Mouse (Mus musculus): ENCODE data around the gene Lonp2. TPM values are rescaled to one million over a fixed set of nuclear protein-coding genes. Genes with fewer than 3 reads are reported as not detected.

The Lonp2 gene
- total RNA-seq, 2 experiments from 2014 or later: 40.6 to 42.0 TPM

- intact Hi-C loops (cut with DNase I; ENCODE audit: low total_unique reads): no loop called here
- no peak for DNase-seq
These were observed 8.6 kb upstream of the Lonp2 start for GRCm38 (mm10) chr8:86615095-86615769.

GRCm38 (mm10) chr8:86617759-86618387 is 6.0 kb upstream of the Lonp2 start:
- intact Hi-C loops (cut with DNase I; ENCODE audit: low total_unique reads): no loop called here
- DNase-seq: no peak

- no peak for DNase-seq
- intact Hi-C loops (cut with DNase I; ENCODE audit: low total_unique reads): no loop called here
These were observed 312 bp upstream of the Lonp2 start for GRCm38 (mm10) chr8:86623551-86623910.

- intact Hi-C loops (cut with DNase I; ENCODE audit: low total_unique reads): no loop called here
- DNase-seq: no peak
These were observed 1.1 kb downstream of the Lonp2 start for GRCm38 (mm10) chr8:86624915-86625314.

GRCm38 (mm10) chr8:86630212-86630611 is 6.4 kb downstream of the Lonp2 start:
- DNase-seq: no peak
- intact Hi-C loops (cut with DNase I; ENCODE audit: low total_unique reads): loop anchor here (10.0 kb wide), 1 partner anchor 95 kb away; no protein-coding TSS in a partner anchor

- intact Hi-C loops (cut with DNase I; ENCODE audit: low total_unique reads): loop anchor here (10.0 kb wide), 1 partner anchor 93 kb away; no protein-coding TSS in a partner anchor
These were observed 7.6 kb downstream of the Lonp2 start for GRCm38 (mm10) chr8:86631395-86631794.

GRCm38 (mm10) chr8:86637826-86638225 is 14.0 kb downstream of the Lonp2 start:
- DNase-seq: no peak
- intact Hi-C loops (cut with DNase I; ENCODE audit: low total_unique reads): loop anchor here (10.0 kb wide), 1 partner anchor 87 kb away; no protein-coding TSS in a partner anchor

More at GRCm38 (mm10) chr8:86631395-86631794, 7.6 kb downstream of the Lonp2 start:
- DNase-seq: no peak

- DNase-seq: no peak
- intact Hi-C loops (cut with DNase I; ENCODE audit: low total_unique reads): loop anchor here (10.0 kb wide), 1 partner anchor 86 kb away; no protein-coding TSS in a partner anchor
These were observed 15.1 kb downstream of the Lonp2 start for GRCm38 (mm10) chr8:86638981-86639380.

GRCm38 (mm10) chr8:86642682-86643081 is 18.8 kb downstream of the Lonp2 start:
- intact Hi-C loops (cut with DNase I; ENCODE audit: low total_unique reads): loop anchor here (5.0 kb wide), 1 partner anchor 200 kb away; no protein-coding TSS in a partner anchor

GRCm38 (mm10) chr8:86644661-86645060 is 20.8 kb downstream of the Lonp2 start:
- intact Hi-C loops (cut with DNase I; ENCODE audit: low total_unique reads): loop anchor here (5.0 kb wide), 1 partner anchor 198 kb away; no protein-coding TSS in a partner anchor
- no peak for DNase-seq

More at GRCm38 (mm10) chr8:86642682-86643081, 18.8 kb downstream of the Lonp2 start:
- no peak for DNase-seq

- no peak for DNase-seq
- intact Hi-C loops (cut with DNase I; ENCODE audit: low total_unique reads): no loop called here
These were observed 23.9 kb downstream of the Lonp2 start for GRCm38 (mm10) chr8:86647771-86648170.

- intact Hi-C loops (cut with DNase I; ENCODE audit: low total_unique reads): no loop called here
- DNase-seq: no peak
These were observed 27.6 kb downstream of the Lonp2 start for GRCm38 (mm10) chr8:86651416-86651815.

GRCm38 (mm10) chr8:86652546-86652945 is 28.7 kb downstream of the Lonp2 start:
- no peak for DNase-seq
- intact Hi-C loops (cut with DNase I; ENCODE audit: low total_unique reads): no loop called here

- DNase-seq: no peak
- intact Hi-C loops (cut with DNase I; ENCODE audit: low total_unique reads): no loop called here
These were observed 30.7 kb downstream of the Lonp2 start for GRCm38 (mm10) chr8:86654578-86654977.

GRCm38 (mm10) chr8:86668750-86669149 is 44.9 kb downstream of the Lonp2 start:
- intact Hi-C loops (cut with DNase I; ENCODE audit: low total_unique reads): no loop called here
- DNase-seq: no peak

GRCm38 (mm10) chr8:86669259-86669658 is 45.4 kb downstream of the Lonp2 start:
- DNase-seq: no peak
- intact Hi-C loops (cut with DNase I; ENCODE audit: low total_unique reads): no loop called here

GRCm38 (mm10) chr8:86686629-86687028 is 62.8 kb downstream of the Lonp2 start:
- intact Hi-C loops (cut with DNase I; ENCODE audit: low total_unique reads): no loop called here
- DNase-seq: no peak

GRCm38 (mm10) chr8:86692107-86692506 is 68.3 kb downstream of the Lonp2 start:
- intact Hi-C loops (cut with DNase I; ENCODE audit: low total_unique reads): no loop called here

GRCm38 (mm10) chr8:86694011-86694410 is 70.2 kb downstream of the Lonp2 start:
- no peak for DNase-seq
- intact Hi-C loops (cut with DNase I; ENCODE audit: low total_unique reads): no loop called here

More at GRCm38 (mm10) chr8:86692107-86692506, 68.3 kb downstream of the Lonp2 start:
- no peak for DNase-seq

- intact Hi-C loops (cut with DNase I; ENCODE audit: low total_unique reads): no loop called here
- DNase-seq: no peak
These were observed 71.9 kb downstream of the Lonp2 start for GRCm38 (mm10) chr8:86695703-86696102.
